In the genomic region with DNA sequence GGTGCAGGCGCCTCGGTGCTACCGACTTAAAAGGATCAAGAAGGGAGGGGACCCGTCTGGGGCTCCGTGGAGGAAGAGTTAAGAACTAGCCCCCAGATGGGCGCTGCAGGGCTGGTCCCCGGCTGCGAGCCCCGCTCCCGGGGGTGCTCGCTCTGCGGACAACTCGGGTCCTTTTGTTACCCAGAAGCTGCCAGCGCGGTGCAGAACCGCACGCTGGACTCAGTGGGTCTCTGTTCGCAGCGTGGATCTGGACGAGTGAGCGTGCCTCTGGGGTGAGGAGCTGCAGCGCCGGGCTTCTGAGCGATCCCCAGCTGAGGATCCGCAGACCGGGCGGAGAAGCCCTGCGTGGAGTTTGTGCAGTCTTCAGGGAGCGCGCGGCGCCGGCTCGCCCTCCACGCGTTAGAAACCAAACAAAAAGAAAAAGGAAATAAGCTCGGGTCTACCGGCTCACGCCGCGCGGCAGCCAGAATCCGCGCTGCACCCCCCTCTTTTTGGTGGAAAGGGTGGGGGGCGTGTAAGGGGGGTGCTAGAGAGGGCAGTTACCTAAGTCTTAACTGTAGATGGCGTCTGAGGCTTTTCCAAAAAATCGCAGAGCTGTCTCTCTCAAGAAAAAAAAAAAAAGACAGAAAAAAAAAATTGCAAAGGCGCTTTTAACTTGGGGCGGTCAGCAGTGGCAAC, we compare ENCODE assay signal across 8 mouse cellular contexts. TPM values are rescaled to one million over a fixed set of nuclear protein-coding genes. Genes with fewer than 3 reads are reported as not detected.
DNase-seq lines count a peak whose midpoint lies in the region; ATAC-seq and TF ChIP-seq lines count a peak whose summit lies in the region.

No protein-coding gene starts in this region.

- peak; percentile 33 for ATAC-seq in inflammation-experienced regulatory T-cells, adult 6 months
- ATAC-seq in limb, embryonic 12.5 days (ENCODE audit: insufficient number of reproducible peaks, insufficient read depth, low FRiP score, low TSS enrichment, low read depth), result peak; percentile 44
- ATAC-seq in midbrain, embryonic 12.5 days (ENCODE audit: low FRiP score, low read depth), result peak; percentile 20

- TF ChIP-seq CTCF in small intestine, adult 2 months (IDR thresholded peaks at IDR 0.05; ENCODE audit: extremely low read depth, insufficient read length, insufficient replicate concordance, low read depth, low read length), result no peak

- no peak for TF ChIP-seq POLR2A in small intestine, adult 2 months (IDR thresholded peaks at IDR 0.05; ENCODE audit: low read depth, low read length)

- H3K27me3 ChIP-seq in limb, embryonic 12.5 days, result no peaks in the 10 kb centered on the region
- H3K27me3 ChIP-seq in midbrain, embryonic 12.5 days, result no peaks in the 10 kb centered on the region
- H3K27me3 ChIP-seq in small intestine, adult 2 months (ENCODE audit: control insufficient read depth, insufficient read depth, low read length), result no peaks in the 10 kb centered on the region

- H3K4me1 ChIP-seq in limb, embryonic 12.5 days (replicated peaks), result peaks cover 29% of the 10 kb centered on the region
- peaks cover 24% of the 10 kb centered on the region for H3K4me1 ChIP-seq in midbrain, embryonic 12.5 days
- no peaks in the 10 kb centered on the region for H3K4me1 ChIP-seq in small intestine, adult 2 months (ENCODE audit: control insufficient read depth, insufficient read depth, insufficient read length, low read length)

- peak overlapping the region; percentile 78 for H3K4me3 ChIP-seq in limb, embryonic 12.5 days (replicated peaks)
- peak overlapping the region; percentile 79 for H3K4me3 ChIP-seq in midbrain, embryonic 12.5 days
- H3K4me3 ChIP-seq in small intestine, adult 2 months (ENCODE audit: low read depth, low read length), result peak overlapping the region; percentile 78

- intact Hi-C loops in gastrocnemius, postnatal 36 days (cut with DNase I), result loop anchor here (5.0 to 10.0 kb wide), 7 partner anchors 112 to 697 kb away; no protein-coding TSS in a partner anchor

- H3K9me3 ChIP-seq in limb, embryonic 12.5 days, result no peaks in the 10 kb centered on the region
- no peaks in the 10 kb centered on the region for H3K9me3 ChIP-seq in midbrain, embryonic 12.5 days

- peak overlapping the region; percentile 96 for H3K27ac ChIP-seq in limb, embryonic 12.5 days
- peak overlapping the region; percentile 95 for H3K27ac ChIP-seq in midbrain, embryonic 12.5 days (replicated peaks)
- H3K27ac ChIP-seq in small intestine, adult 2 months (ENCODE audit: insufficient read depth, low read depth, low read length), result peak overlapping the region; percentile 72

- under 1% methylated on average over 49 of the region's 49 CpGs for WGBS in limb, embryonic 12.5 days
- WGBS in midbrain, embryonic 12.5 days, result under 1% methylated on average over 49 of the region's 49 CpGs
- WGBS in small intestine, adult 2 months, result 2% methylated on average over 49 of the region's 49 CpGs

- peak; percentile 73 for DNase-seq in ZHBTc4 (ENCODE audit: low read depth, low spot score)
- peak; percentile 59 for DNase-seq in embryo, embryonic 10 days (ENCODE audit: low spot score)
- DNase-seq in gastrocnemius, postnatal 36 days, result peak; percentile 41 to 75
- no peak for DNase-seq in c-Kit-positive CD71-positive TER-119-positive erythroid progenitor cells, embryonic 14.5 days (ENCODE audit: low spot score)

- peak overlapping the region; percentile 92 for H3K9ac ChIP-seq in limb, embryonic 12.5 days (replicated peaks)
- H3K9ac ChIP-seq in midbrain, embryonic 12.5 days (replicated peaks), result peak overlapping the region; percentile 97

- peak overlapping the region; percentile 72 for H3K4me2 ChIP-seq in limb, embryonic 12.5 days
- peak overlapping the region; percentile 61 for H3K4me2 ChIP-seq in midbrain, embryonic 12.5 days (replicated peaks)

- no peaks in the 10 kb centered on the region for H3K36me3 ChIP-seq in limb, embryonic 12.5 days
- no peaks in the 10 kb centered on the region for H3K36me3 ChIP-seq in midbrain, embryonic 12.5 days
- no peaks in the 10 kb centered on the region for H3K36me3 ChIP-seq in small intestine, adult 2 months (ENCODE audit: control insufficient read depth, insufficient read depth, low read length)

RNA-seq across cellular contexts. Expression of gene Trib2, which starts 1.0 kb away (rescaled TPM):
- total RNA-seq in gastrocnemius, postnatal 36 days (2021), result 10 to 100 TPM; 13.7 to 19.0 TPM
- 10 to 100 TPM; 38.7 to 86.8 (median 66.6) TPM for polyA plus RNA-seq in inflammation-experienced regulatory T-cells, adult 6 months (2017; shearing (Covaris generic))
- polyA plus RNA-seq in limb, embryonic 12.5 days (2016; fragmentation: Nextera tagmentation; extraction: Ambion mirVana), result 69.1 and 73.6 TPM in 2 replicates
- polyA plus RNA-seq in midbrain, embryonic 12.5 days (2016; fragmentation: Nextera tagmentation; extraction: Ambion mirVana), result 89.5 and 89.7 TPM in 2 replicates
- 1.2 and 2.5 TPM in 2 replicates for polyA plus RNA-seq in small intestine, adult 2 months (2012; rRNA removed)

Comparison
In these comparisons a context has a peak if more than half of its experiments do, and no peak if none do; other contexts are left out.
1. RNA of gene Trib2, which starts 1.0 kb away (polyA plus RNA-seq): 89.5 to 89.7 TPM in midbrain, embryonic 12.5 days, 69.1 to 73.6 TPM in limb, embryonic 12.5 days and 38.7 to 86.8 TPM in inflammation-experienced regulatory T-cells, adult 6 months; 1.2 to 2.5 TPM in small intestine, adult 2 months; every median in the first group is over 10 times any median in the second.
2. Peak in every context shown above with its lines, with median percentiles within 50 percentile points of each other: ATAC-seq, H3K27ac ChIP-seq and H3K4me3 ChIP-seq.